8 mouse cellular contexts compared by ENCODE assay signal in the genomic region with DNA sequence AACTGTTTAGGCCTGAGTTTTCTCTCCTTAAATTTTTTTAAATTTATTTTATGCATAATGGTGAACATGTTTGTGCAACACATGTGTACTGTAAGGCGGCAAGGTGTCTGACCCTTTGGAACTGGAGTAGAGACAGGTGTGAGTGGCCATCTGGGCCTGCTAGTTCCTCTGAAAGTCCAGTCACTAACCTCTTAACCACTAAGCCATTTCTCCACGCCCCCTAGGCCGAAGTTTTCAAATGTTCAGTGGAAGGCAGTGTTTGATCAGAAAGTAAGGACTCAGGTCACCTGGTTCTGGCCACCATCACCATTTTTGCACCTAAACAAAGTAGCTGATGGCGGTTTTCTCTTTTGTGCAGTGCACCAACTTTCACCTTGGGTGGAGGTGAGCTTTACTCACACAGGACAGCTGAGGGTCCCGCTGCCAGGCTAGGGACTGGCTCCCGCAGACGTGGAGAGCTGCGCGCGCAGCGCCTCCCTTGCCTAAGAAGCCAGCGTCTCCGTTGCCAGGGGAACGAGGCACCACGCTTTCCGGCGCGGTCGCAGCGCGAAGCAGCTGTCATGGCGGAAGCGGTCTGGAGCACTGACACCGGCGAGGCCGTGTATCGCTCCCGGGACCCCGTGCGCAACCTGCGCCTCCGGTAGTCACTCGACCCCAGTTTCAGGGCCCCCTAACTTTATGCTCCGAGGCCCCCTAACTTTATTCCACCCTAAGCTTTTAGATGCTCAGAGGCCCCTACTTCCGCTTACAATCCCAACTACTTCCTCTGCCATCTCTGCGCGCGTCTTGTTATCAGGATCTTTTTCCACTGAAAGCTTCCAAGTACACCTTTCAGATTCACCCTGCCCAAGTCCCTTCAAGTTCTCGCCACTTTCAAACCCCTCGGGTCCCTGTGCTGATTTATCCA. TPM values are rescaled to one million over a fixed set of nuclear protein-coding genes. Genes with fewer than 3 reads are reported as not detected.
A peak's percentile ranks its signal among the peaks of the same experiment; 100 is the strongest.
DNase-seq lines count a peak whose midpoint lies in the region; ATAC-seq and TF ChIP-seq lines count a peak whose summit lies in the region.

Gene Mks1, plus strand, starts transcription at position 526 of the 907 bp plus-strand sequence.

- TF ChIP-seq POLR2A in MEL (IDR thresholded peaks at IDR 0.05; ENCODE audit: control insufficient read depth in 1 of 2, insufficient read depth in 1 of 2, low read depth in 1 of 2, low read length in 2 of 2, poor library complexity in 1 of 2): peak; percentile 63 to 83
- peak; percentile 77 for TF ChIP-seq POLR2A in cerebellum, adult 2 months (IDR thresholded peaks at IDR 0.05; ENCODE audit: borderline replicate concordance, insufficient read depth, low read length)

- 4% methylated on average over 40 of the region's 40 CpGs for WGBS in cerebellum, adult 2 months
- 3% methylated on average over 40 of the region's 40 CpGs for WGBS in lung, embryonic 16.5 days

- TF ChIP-seq CTCF in MEL (IDR thresholded peaks at IDR 0.05 in 2 of 3, conservative IDR thresholded peaks at IDR 0.05 in 1 of 3; ENCODE audit: control insufficient read depth in 1 of 3, insufficient read depth in 1 of 3, low read depth in 2 of 3, low read length in 3 of 3, poor library complexity in 1 of 3, severe bottlenecking in 1 of 3): no peak
- no peak for TF ChIP-seq CTCF in cerebellum, adult 2 months (IDR thresholded peaks at IDR 0.05; ENCODE audit: borderline replicate concordance, insufficient read depth, low read depth, low read length)

- peaks cover 0 to 6% of the 10 kb centered on the region in 2 experiments; a peak in 1 of 4 replicates for H3K36me3 ChIP-seq in MEL (ENCODE audit: control insufficient read depth in 1 of 2, insufficient read depth in 2 of 2, low read length in 2 of 2)
- H3K36me3 ChIP-seq in lung, embryonic 16.5 days (ENCODE audit: control insufficient read depth, insufficient read depth, low read length): no peaks in the 10 kb centered on the region

- no peak for TF ChIP-seq RAD21 in MEL (IDR thresholded peaks at IDR 0.05; ENCODE audit: low read depth, low read length)

- H3K4me3 ChIP-seq in MEL (ENCODE audit: control insufficient read depth in 1 of 2, insufficient read depth in 1 of 2, low read depth in 2 of 2, low read length in 2 of 2): peak within 1 kb of the TSS; percentile 59 to 67
- H3K4me3 ChIP-seq in cerebellum, adult 2 months (replicated peaks; ENCODE audit: insufficient read depth, low read depth, low read length): peak within 1 kb of the TSS; percentile 47
- peak within 1 kb of the TSS; percentile 71 for H3K4me3 ChIP-seq in lung, embryonic 16.5 days (ENCODE audit: low read length)

- no peaks in the 10 kb centered on the region; the same call in 1 of the 2 replicates for H3K79me2 ChIP-seq in MEL (ENCODE audit: control insufficient read depth, insufficient read depth, low read length, poor library complexity)

- peak; percentile 91 to 98 for ATAC-seq in hematopoietic stem cell, adult 5-6 weeks (replicated peaks in 1 of 2; ENCODE audit: insufficient read depth in 1 of 2, low FRiP score in 2 of 2, low TSS enrichment in 1 of 2, low read depth in 1 of 2, poor library complexity in 2 of 2, severe bottlenecking in 2 of 2)
- peak; percentile 97 for ATAC-seq in lung, embryonic 16.5 days (ENCODE audit: low read depth)

- H3K27me3 ChIP-seq in MEL (ENCODE audit: control insufficient read depth in 1 of 2, insufficient read depth in 2 of 2, low read length in 2 of 2): peaks cover 0 to under 1% of the 10 kb centered on the region in 2 experiments; a peak in 1 of 4 replicates
- no peaks in the 10 kb centered on the region for H3K27me3 ChIP-seq in cerebellum, adult 2 months (ENCODE audit: control insufficient read depth, insufficient read depth, low read length)
- no peaks in the 10 kb centered on the region for H3K27me3 ChIP-seq in lung, embryonic 16.5 days (ENCODE audit: control insufficient read depth, insufficient read depth, low read depth, low read length)

- H3K27ac ChIP-seq in MEL (ENCODE audit: control insufficient read depth, low read depth, low read length): peak within 1 kb of the TSS; percentile 30
- H3K27ac ChIP-seq in cerebellum, adult 2 months (ENCODE audit: insufficient read depth, low read length): no peak within 1 kb of the TSS
- H3K27ac ChIP-seq in lung, embryonic 16.5 days (ENCODE audit: low read length): peak within 1 kb of the TSS; percentile 16; the same call in 1 of the 2 replicates

- peak within 1 kb of the TSS; percentile 69 for H3K9ac ChIP-seq in MEL (ENCODE audit: control insufficient read depth, low read depth, low read length, poor library complexity, severe bottlenecking)
- H3K9ac ChIP-seq in lung, embryonic 16.5 days (ENCODE audit: low read length): peak within 1 kb of the TSS; percentile 70

- DNase-seq in MEL (ENCODE audit: low read depth, low spot score): peak; percentile 98
- DNase-seq in cerebellum, adult 2 months: peak; percentile 89
- DNase-seq in forelimb bud, embryonic 11.5 days (ENCODE audit: low read depth, low spot score): peak; percentile 93
- peak; percentile 76 for DNase-seq in layer of hippocampus, adult 9-10 months (ENCODE audit: low spot score)
- peak; percentile 79 for DNase-seq in ovary, postnatal 10 days (ENCODE audit: low spot score)
- peak; percentile 86 to 92 for DNase-seq in thymus, postnatal 10 days (ENCODE audit: low spot score in 2 of 2)

- no peak for TF ChIP-seq EP300 in MEL (IDR thresholded peaks at IDR 0.05; ENCODE audit: low read depth in 1 of 2, low read length in 2 of 2)

- H3K4me2 ChIP-seq in lung, embryonic 16.5 days (ENCODE audit: low read depth, low read length): peak within 1 kb of the TSS; percentile 91

- H3K9me3 ChIP-seq in MEL (replicated peaks; ENCODE audit: insufficient read depth, low read length): no peaks in the 10 kb centered on the region
- no peaks in the 10 kb centered on the region for H3K9me3 ChIP-seq in lung, embryonic 16.5 days (ENCODE audit: control insufficient read depth, low read length)

- peaks cover 0 to 7% of the 10 kb centered on the region in 2 experiments; a peak in 1 of 4 replicates for H3K4me1 ChIP-seq in MEL (ENCODE audit: control insufficient read depth in 1 of 2, insufficient read depth in 2 of 2, low read length in 2 of 2)
- no peaks in the 10 kb centered on the region for H3K4me1 ChIP-seq in cerebellum, adult 2 months (ENCODE audit: control insufficient read depth, insufficient read depth, low read length)
- H3K4me1 ChIP-seq in lung, embryonic 16.5 days (replicated peaks; ENCODE audit: control insufficient read depth, insufficient read depth, low read length): peaks cover 4% of the 10 kb centered on the region

TF ChIP-seq in MEL, 35 proteins besides CTCF, POLR2A, EP300 and RAD21:
- TF ChIP-seq ETS1 (IDR thresholded peaks at IDR 0.05; ENCODE audit: low read depth, low read length) (0 out of 2 replicates have a peak, but pooled peaks have one; percentile 9), TCF12 (IDR thresholded peaks at IDR 0.05; ENCODE audit: low read depth, low read length) (no peak), NELFE (IDR thresholded peaks at IDR 0.05; ENCODE audit: low read depth, low read length) (peak; percentile 78), HCFC1 (IDR thresholded peaks at IDR 0.05; ENCODE audit: low read depth, low read length) (peak; percentile 85), E2F4 (IDR thresholded peaks at IDR 0.05; ENCODE audit: borderline replicate concordance, low read depth, low read length) (no peak), RCOR1 (IDR thresholded peaks at IDR 0.05; ENCODE audit: low read depth, low read length) (no peak; the same call in 1 of the 2 replicates), GABPA (IDR thresholded peaks at IDR 0.05; ENCODE audit: low read depth, low read length) (no peak), MXI1 (IDR thresholded peaks at IDR 0.05; ENCODE audit: low read depth, low read length) (peak; percentile 100), GATA1 (IDR thresholded peaks at IDR 0.05; ENCODE audit: low read depth, low read length) (no peak), POLR2AphosphoS5 (IDR thresholded peaks at IDR 0.05; ENCODE audit: borderline replicate concordance, low read depth, low read length) (no peak), NRF1 (IDR thresholded peaks at IDR 0.05; ENCODE audit: insufficient read depth, low read depth, low read length, poor library complexity, severe bottlenecking) (peak; percentile 80), CHD1 (IDR thresholded peaks at IDR 0.05; ENCODE audit: low read depth, low read length) (no peak), MYC (IDR thresholded peaks at IDR 0.05; ENCODE audit: low read depth, low read length) (peak; percentile 85), TBP (IDR thresholded peaks at IDR 0.05; ENCODE audit: low read depth, low read length) (peak; percentile 75), SIN3A (IDR thresholded peaks at IDR 0.05; ENCODE audit: low read length) (peak; percentile 99), ELF1 (IDR thresholded peaks at IDR 0.05; ENCODE audit: low read depth, low read length) (peak; percentile 88), MAX (IDR thresholded peaks at IDR 0.05; ENCODE audit: low read length) (peak; percentile 93)

RNA-seq across cellular contexts. Expression of gene Mks1, which starts in this region (rescaled TPM):
- 3.3 and 3.7 TPM in 2 replicates for total RNA-seq in MEL (2012; rRNA removed)
- 1 to 10 TPM in 1 of 2 experiments, not detected in 1; 6.1 TPM for polyA plus RNA-seq in MEL (2012; ENCODE audit: insufficient read depth in 1 of 2, insufficient read length in 2 of 2, low read depth in 1 of 2, low replicate concordance in 2 of 2, missing spikeins in 1 of 2)
- 11.7 and 11.8 TPM in 2 replicates for polyA plus RNA-seq in cerebellum, adult 2 months (2012; rRNA removed)
- 4.6 and 7.1 TPM in 2 replicates for total RNA-seq in hematopoietic stem cell, adult 5-6 weeks (2017)
- polyA plus RNA-seq in lung, embryonic 16.5 days (2015; fragmentation: Nextera tagmentation; extraction: Ambion mirVana): 14.7 and 15.5 TPM in 2 replicates
